Mouse (Mus musculus): ENCODE results near the gene Nr1h2.

The Nr1h2 gene

GRCm38 (mm10) chr7:44525126-44525832 is 28.5 kb downstream of the Nr1h2 start:
- DNase-seq, result peak; percentile 90 to 92

- peak; percentile 34 to 41 for DNase-seq
Observed at GRCm38 (mm10) chr7:44524502-44524901, 29.2 kb downstream of the Nr1h2 start, which contains the start of gene Mybpc2. Gene Mybpc2, minus strand, starts transcription at chr7:44524656.

- no peak for DNase-seq
Observed at GRCm38 (mm10) chr7:44523056-44523455, 30.7 kb downstream of the Nr1h2 start.

- DNase-seq, result peak in 1 of 2 experiments; percentile 65
Observed at GRCm38 (mm10) chr7:44521710-44522109, 32.0 kb downstream of the Nr1h2 start.

- DNase-seq, result no peak
Observed at GRCm38 (mm10) chr7:44520990-44521389, 32.8 kb downstream of the Nr1h2 start.

- DNase-seq, result no peak
Observed at GRCm38 (mm10) chr7:44519240-44519913, 34.4 kb downstream of the Nr1h2 start.

- no peak for DNase-seq
Observed at GRCm38 (mm10) chr7:44507491-44507890, 46.3 kb downstream of the Nr1h2 start.

- DNase-seq, result peak; percentile 31 to 65
Observed at GRCm38 (mm10) chr7:44501563-44502115, 52.1 kb downstream of the Nr1h2 start.

GRCm38 (mm10) chr7:44500046-44500445 is 53.7 kb downstream of the Nr1h2 start:
- no peak for DNase-seq

Data from kidney, adult 8-10 months (tissue).